Mouse (Mus musculus) hindbrain, embryonic 12.5 days (tissue): ENCODE data around the gene Galnt10. TPM values are rescaled to one million over a fixed set of nuclear protein-coding genes. Genes with fewer than 3 reads are reported as not detected.

ENCODE experiments used
- ATAC-seq: fragments of 200-750 bp; cut with Nextera tagmentation; 2 replicates; pipeline ENCODE4 v1.8.0; 2017; ENCODE audit warnings: moderate TSS enrichment; ENCODE audit not compliant: low FRiP score
- H3K27ac ChIP-seq: fragments of 300-500 bp; sonication (generic); 2 replicates; pipeline ENCODE4 v1.5.1; 2016; ENCODE audit warnings: mild to moderate bottlenecking
- H3K27me3 ChIP-seq: fragments of 300-500 bp; sonication (generic); 2 replicates; pipeline ENCODE4 v1.6.1; 2016; ENCODE audit warnings: mild to moderate bottlenecking
- H3K36me3 ChIP-seq: fragments of 300-500 bp; sonication (generic); 2 replicates; pipeline ENCODE4 v1.6.1; 2016; ENCODE audit warnings: mild to moderate bottlenecking
- H3K4me1 ChIP-seq: fragments of 300-500 bp; sonication (generic); 2 replicates; pipeline ENCODE4 v1.6.1; 2016
- H3K4me2 ChIP-seq: fragments of 300-500 bp; sonication (generic); replicated peaks from 2 replicates; pipeline ENCODE4 v1.6.1; 2016; ENCODE audit warnings: mild to moderate bottlenecking
- H3K4me3 ChIP-seq: fragments of 300-500 bp; sonication (generic); 2 replicates; pipeline ENCODE4 v1.5.1; 2016; ENCODE audit warnings: mild to moderate bottlenecking
- H3K9ac ChIP-seq: fragments of 300-500 bp; sonication (generic); 2 replicates; pipeline ENCODE4 v1.6.1; 2016; ENCODE audit warnings: mild to moderate bottlenecking, moderate library complexity
- H3K9me3 ChIP-seq: fragments of 300-500 bp; sonication (generic); replicated peaks from 2 replicates; pipeline ENCODE4 v1.6.1; 2016; ENCODE audit warnings: mild to moderate bottlenecking
- WGBS: fragments of 180-500 bp; shearing (Covaris S2); methylation state at CpG from one replicate; pipeline ENCODE4 v1.1.7; 2016; 5-methylcytosine and 5-hydroxymethylcytosine counted together
- polyA plus RNA-seq: library from polyadenylated mRNA; unstranded; fragments of >200 nt; fragmentation: Nextera tagmentation; extraction: Ambion mirVana; gene quantifications from 2 replicates; pipeline ENCODE4 v1.2.1, GENCODE M21; 2016

Galnt10 gene
- polyA plus RNA-seq, 1 experiment from 2014 or later: 31.4 TPM

DNA sequence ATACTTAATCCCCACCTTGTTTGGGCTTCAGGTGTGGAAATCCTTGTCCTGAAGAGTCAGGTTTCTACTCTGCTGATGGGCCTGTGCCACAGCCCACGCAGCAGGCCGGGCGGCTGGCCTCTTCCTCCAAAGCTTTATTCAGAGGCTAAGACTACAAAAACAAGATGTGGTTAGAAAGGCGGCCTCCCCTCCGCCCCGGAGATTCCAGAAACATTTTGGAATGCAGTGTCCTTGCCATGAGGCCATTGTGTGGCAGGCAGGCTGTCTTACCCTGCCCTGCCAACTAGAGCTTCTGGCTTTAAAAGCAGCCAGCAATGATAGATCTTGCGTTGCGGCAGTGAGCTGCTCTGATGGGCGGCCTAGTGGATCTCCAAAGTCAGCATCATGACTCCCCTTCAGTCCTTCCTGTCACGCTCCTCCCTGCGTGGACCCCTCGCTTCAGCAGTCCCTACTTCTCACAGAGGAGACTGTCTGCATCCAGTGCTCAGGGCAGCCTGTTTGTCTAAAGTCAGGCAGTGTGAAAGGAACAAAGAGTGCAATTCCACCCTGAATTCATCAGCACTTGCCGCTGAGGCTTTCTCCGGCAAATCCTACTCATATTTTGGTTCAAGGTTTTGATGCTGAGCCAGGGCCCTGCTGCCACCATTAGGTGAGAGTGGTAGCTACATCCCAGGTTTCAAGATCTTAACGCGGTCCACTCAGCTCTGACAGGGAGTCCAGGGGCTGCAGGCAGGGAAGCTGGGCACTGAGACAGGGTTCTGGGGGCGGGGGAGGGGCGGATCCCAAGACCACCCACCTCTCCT is 141.6 kb downstream of the Galnt10 start:
- H3K4me2 ChIP-seq: 0 out of 2 replicates have a peak overlapping the region, but pooled peaks have one; percentile 11
- 0 out of 2 replicates have a peak, but pooled peaks cover 6% of the 10 kb centered on the region for H3K36me3 ChIP-seq
- no peaks in the 10 kb centered on the region for H3K9me3 ChIP-seq
- peak; percentile 68; the same call in 1 of the 2 replicates for ATAC-seq
- no peak overlapping the region for H3K4me3 ChIP-seq
- no peaks in the 10 kb centered on the region for H3K27me3 ChIP-seq
- peaks cover 13% of the 10 kb centered on the region for H3K4me1 ChIP-seq
- no peak overlapping the region for H3K9ac ChIP-seq
- 22% methylated on average over 18 of the region's 18 CpGs for WGBS
- peak overlapping the region; percentile 68 for H3K27ac ChIP-seq

DNA sequence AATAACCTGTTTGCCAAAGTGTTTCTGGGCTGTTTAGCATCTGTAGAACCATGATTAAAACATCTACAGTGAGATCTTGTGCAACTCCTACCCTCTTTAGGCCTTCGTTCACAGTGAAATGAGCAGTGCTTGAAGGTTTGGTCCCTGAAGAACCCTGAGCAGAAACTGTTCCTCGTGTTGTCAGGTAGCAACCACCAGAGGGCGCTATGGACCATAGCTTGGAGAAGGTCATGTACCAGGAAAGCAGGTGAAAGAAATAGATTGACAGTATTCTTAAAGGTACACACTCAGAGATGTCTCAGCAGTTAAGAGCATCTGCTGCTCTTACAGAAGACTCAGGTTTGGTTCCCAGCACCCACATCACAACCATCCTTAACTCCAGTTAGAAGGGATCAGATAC is 142.7 kb downstream of the Galnt10 start:
- Histone ChIP-seq H3K4me3 (no peak overlapping the region), H3K4me1 (peaks cover 13% of the 10 kb centered on the region)

DNA sequence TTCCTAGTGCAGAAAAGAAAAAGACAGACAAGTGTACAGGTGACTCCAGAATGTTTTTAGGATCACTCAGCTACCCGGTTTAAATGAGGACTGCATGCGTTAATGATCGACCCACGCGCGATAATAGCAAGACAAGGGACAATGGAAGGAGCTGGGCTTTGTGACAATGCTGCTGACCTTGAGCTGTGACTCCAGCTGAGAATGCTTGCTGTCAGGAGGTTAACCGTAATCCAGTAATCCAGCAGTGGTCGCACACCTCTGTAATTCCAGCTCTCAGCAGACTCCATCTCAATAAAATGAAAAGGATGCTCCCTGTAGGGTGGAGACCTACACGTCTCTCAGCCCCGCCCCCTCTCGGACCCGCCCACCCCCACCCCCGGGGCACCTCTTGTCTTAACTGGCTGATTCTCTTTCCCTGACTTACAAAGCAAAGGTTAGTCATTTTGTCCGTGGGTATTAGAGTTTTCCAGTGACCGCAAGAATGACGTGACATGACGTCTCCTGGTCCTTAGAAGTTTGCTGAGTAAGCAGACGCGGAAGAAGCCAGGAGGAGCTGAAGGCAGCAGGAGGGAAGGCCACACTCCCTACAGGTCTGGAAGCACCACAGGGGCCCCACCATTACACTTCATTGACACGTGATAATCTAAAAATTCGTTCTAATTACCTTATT is 145.8 kb downstream of the Galnt10 start:
- WGBS: 24% methylated on average over 21 of the region's 21 CpGs
- no peak overlapping the region for H3K4me2 ChIP-seq
- H3K4me3 ChIP-seq: no peak overlapping the region
- no peak overlapping the region for H3K9ac ChIP-seq
- H3K9me3 ChIP-seq: no peaks in the 10 kb centered on the region
- H3K36me3 ChIP-seq: no peaks in the 10 kb centered on the region
- H3K27me3 ChIP-seq: no peaks in the 10 kb centered on the region
- H3K4me1 ChIP-seq: peaks cover 13% of the 10 kb centered on the region
- no peak for ATAC-seq
- no peak overlapping the region for H3K27ac ChIP-seq

More for the DNA sequence above, 142.7 kb downstream of the Galnt10 start:
- no peaks in the 10 kb centered on the region for H3K36me3 ChIP-seq
- H3K27ac ChIP-seq: no peak overlapping the region
- H3K9me3 ChIP-seq: no peaks in the 10 kb centered on the region
- no peaks in the 10 kb centered on the region for H3K27me3 ChIP-seq
- 35% methylated on average over 3 of the region's 3 CpGs for whole genome bisulfite sequencing
- no peak for ATAC-seq
- no peak overlapping the region for H3K9ac ChIP-seq
- no peak overlapping the region for H3K4me2 ChIP-seq

DNA sequence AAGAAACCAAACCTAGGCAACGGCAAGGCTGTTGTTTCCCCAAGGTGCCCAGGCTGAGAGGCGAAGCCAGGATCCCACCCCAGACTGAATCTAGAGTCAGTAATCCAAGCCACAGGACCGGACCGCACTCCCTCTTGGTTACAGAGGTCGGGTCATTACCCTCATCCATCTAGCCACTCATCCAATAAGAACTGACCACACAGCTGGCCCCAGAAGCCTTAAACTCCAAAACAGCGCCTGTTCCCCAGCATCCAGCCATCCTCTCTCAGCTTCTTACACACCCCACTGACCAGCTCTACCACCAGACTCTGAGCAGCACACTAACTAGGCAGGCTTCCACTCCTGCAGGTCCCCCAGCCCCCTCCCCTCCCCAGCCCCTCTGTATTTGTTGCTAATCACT is 149.8 kb downstream of the Galnt10 start:
- no peak overlapping the region for H3K4me2 ChIP-seq
- 50% methylated on average over 6 of the region's 6 CpGs for WGBS

DNA sequence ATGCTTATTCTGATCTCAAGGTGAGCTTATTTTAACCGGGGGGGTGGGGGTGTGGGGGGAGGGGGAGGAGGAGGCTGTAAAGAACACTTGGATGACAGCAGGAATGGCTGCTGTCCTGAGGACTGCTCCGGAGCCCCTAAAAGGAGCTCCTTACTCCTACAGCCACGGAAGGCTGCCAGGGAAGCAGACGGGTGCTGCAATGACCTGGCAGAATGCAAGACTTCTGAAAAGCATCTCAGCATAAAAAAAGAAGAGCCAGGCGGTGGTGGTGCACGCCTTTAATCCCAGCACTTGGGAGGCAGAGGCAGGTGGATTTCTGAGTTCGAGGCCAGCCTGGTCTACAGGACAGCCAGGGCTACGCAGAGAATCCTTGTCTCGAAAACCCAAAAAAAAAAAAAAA is 152.6 kb downstream of the Galnt10 start:
- H3K27me3 ChIP-seq: no peaks in the 10 kb centered on the region
- H3K4me1 ChIP-seq: peaks cover 15% of the 10 kb centered on the region
- H3K27ac ChIP-seq: no peak overlapping the region
- no peaks in the 10 kb centered on the region for H3K36me3 ChIP-seq
- H3K9ac ChIP-seq: no peak overlapping the region
- no peak overlapping the region for H3K4me2 ChIP-seq
- no peak overlapping the region for H3K4me3 ChIP-seq
- no peaks in the 10 kb centered on the region for H3K9me3 ChIP-seq
- WGBS: 79% methylated on average over 8 of the region's 9 CpGs
- ATAC-seq: no peak

More for the DNA sequence above, 149.8 kb downstream of the Galnt10 start:
- ATAC-seq: no peak
- Histone ChIP-seq H3K27ac (no peak overlapping the region), H3K9ac (no peak overlapping the region), H3K4me3 (no peak overlapping the region), H3K4me1 (peaks cover 1% of the 10 kb centered on the region), H3K9me3 (no peaks in the 10 kb centered on the region), H3K36me3 (no peaks in the 10 kb centered on the region), H3K27me3 (no peaks in the 10 kb centered on the region)

DNA sequence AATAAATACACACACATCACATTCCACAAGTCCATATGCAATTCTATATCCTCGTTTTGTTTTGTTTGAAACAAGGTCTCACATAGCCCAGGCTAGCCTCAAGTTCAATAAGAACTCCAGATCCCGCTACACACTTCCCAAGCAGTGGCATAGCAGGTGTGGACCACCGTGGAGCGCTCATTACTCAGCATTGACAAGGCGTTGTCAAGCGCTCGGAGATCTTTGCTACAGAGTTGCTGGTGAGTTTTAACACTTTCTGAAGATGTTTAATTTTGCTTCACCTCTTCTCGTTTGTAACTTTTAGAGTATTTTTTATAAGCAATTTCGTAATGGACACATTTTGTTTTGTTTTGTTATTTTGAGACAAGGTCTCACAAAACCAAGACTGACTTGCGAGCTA is 154.2 kb downstream of the Galnt10 start:
- Histone ChIP-seq H3K36me3 (no peaks in the 10 kb centered on the region), H3K4me1 (peaks cover 25% of the 10 kb centered on the region), H3K4me2 (no peak overlapping the region), H3K27ac (no peak overlapping the region), H3K27me3 (no peaks in the 10 kb centered on the region), H3K9me3 (no peaks in the 10 kb centered on the region), H3K9ac (no peak overlapping the region), H3K4me3 (no peak overlapping the region)
- 87% methylated on average over 10 of the region's 10 CpGs for WGBS
- ATAC-seq: no peak

DNA sequence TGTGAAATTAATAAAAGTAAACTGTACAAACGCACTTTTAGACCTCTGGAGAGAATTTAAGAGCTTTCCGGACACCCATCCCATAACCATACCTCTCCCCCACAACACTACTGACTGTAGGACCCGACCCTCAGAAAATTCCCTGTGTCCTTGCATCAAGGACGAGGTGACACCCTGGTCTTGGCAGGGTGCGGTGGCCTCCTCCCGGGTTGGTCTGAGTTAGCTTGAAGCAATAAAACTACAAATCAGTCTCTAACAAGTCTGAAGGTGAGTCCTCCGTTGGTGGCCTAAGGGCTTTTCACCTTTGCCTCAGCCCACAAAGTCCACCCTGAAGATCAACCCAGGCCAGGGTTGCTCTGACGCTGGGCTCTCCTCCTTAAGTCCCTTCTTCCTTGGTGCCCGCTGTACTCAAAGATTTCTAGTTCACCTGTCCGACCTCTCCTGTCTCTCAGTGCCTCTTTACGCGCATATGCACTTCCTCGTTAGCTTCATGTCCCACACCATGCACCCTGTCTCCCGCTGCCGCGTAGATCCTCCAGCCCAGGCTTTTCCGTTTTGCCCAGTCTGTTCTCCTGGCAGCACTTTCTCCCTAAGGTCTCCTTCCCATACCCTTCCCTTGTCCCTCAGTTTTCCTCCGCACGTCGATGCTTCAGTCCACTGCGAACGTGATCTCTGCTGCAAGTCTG is 155.2 kb downstream of the Galnt10 start:
- Histone ChIP-seq H3K9ac (peak overlapping the region; percentile 96), H3K4me2 (peak overlapping the region; percentile 97), H3K27me3 (no peaks in the 10 kb centered on the region), H3K27ac (peak overlapping the region; percentile 81; the same call in 1 of the 2 replicates), H3K4me3 (peak overlapping the region; percentile 93), H3K4me1 (peaks cover 26% of the 10 kb centered on the region), H3K36me3 (no peaks in the 10 kb centered on the region), H3K9me3 (no peaks in the 10 kb centered on the region)
- 14% methylated on average over 22 of the region's 22 CpGs for WGBS
- ATAC-seq: no peak

DNA sequence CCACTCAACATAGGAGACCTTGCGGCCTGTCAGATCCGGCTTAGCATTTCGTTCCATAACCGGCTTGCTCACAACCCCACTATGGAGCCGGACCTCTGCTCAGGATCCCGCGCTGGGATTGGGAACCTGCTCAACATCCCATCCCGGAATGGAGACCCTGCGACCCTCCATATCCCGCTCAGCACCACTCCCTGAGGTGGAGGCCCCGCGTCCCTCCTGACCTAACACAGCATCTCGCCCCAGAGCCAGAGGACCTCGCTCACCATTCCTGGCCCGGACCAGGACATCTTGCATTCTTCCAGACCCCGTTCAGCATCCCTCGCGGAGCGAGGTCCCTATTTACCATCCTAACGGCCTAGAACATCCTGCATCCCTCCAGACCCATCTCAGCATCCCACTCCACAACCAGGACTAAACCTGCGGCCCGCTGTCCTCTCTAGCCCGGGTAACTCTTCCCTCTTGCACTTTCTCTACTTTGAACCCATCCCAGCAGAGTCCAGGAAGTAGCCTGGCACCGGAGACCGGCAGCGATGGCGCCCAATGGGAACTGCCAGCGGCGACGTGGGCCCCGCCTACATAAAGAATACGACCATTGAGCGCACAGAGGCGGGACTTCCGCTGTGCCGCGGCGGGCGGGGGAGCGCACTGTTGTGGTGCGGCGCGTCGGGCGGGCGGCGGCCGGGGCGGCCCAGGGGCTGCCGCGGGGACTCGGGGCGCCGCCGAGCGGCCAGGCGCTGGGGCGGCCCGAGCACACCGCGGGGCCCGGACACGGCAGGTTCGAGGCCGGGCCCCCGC is 155.9 kb downstream of the Galnt10 start, which contains the start of gene Sap30l:
Gene Sap30l, plus strand, starts transcription at position 667 of the 795 bp plus-strand sequence.
- H3K4me1 ChIP-seq: peaks cover 29% of the 10 kb centered on the region
- peak within 1 kb of the TSS; percentile 93 for H3K4me3 ChIP-seq
- WGBS: 1% methylated on average over 64 of the region's 66 CpGs
- peak; percentile 96 for ATAC-seq
- no peaks in the 10 kb centered on the region for H3K9me3 ChIP-seq
- peak within 1 kb of the TSS; percentile 96 for H3K9ac ChIP-seq
- peak within 1 kb of the TSS; percentile 97 for H3K4me2 ChIP-seq
- no peaks in the 10 kb centered on the region for H3K27me3 ChIP-seq
- H3K27ac ChIP-seq: peak within 1 kb of the TSS; percentile 81
- H3K36me3 ChIP-seq: no peaks in the 10 kb centered on the region

DNA sequence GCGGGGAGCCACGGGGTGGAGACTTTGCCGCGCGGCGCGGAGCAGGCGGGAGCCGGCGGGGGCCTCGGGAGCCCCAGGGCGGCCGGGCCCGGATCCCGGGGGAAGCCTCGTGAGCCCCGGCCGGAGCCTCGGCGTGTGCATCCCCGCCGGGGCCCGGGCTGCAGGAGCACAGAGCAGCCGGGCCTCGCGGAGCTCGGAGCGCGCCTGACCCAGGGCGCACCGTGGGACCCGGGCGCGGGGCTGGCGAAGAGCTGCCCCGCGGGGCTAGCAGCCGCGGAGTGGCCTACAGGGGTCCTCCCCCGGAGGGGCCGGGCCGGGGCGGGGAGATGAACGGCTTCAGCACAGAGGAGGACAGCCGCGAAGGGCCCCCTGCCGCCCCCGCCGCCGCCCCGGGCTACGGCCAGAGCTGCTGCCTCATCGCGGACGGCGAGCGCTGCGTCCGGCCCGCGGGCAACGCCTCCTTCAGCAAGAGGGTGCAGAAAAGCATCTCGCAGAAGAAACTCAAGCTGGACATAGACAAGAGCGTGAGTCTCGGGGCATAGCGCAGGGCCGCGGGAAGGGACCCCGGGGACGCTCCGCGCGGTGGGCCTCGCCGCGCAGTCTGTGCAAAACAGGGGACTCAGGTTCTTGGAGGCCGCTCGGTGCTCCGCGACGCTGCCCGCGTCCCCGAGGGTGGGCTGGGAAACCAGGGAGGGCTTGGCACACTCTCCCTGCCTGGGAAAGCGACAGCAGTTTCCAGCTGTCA is 156.7 kb downstream of the Galnt10 start:
- H3K27ac ChIP-seq: peak overlapping the region; percentile 69

DNA sequence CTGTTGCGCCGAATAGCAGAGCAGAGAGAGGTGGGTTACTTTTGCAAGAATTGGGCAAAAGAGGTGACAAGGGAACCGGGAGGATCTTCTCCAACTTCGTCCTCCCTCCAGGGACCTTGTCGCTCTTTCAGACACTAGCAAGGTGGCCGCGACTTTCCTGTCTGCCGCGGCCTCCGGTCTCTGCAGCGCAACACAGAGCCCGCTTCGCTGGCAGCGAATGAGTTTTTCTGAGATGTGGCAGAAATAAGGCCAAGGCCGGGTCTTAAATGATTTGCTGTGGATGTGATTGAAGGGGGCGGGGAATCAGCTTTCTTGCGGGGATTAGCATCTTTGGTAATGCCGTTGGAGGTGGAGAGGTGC is 157.2 kb downstream of the Galnt10 start:
- peak overlapping the region; percentile 93 for H3K4me3 ChIP-seq
- no peaks in the 10 kb centered on the region for H3K9me3 ChIP-seq
- H3K4me1 ChIP-seq: peaks cover 32% of the 10 kb centered on the region
- no peak for ATAC-seq
- 0% methylated on average over 18 of the region's 18 CpGs for WGBS
- H3K36me3 ChIP-seq: peaks cover 2% of the 10 kb centered on the region; the same call in 1 of the 2 replicates
- peak overlapping the region; percentile 69; the same call in 1 of the 2 replicates for H3K27ac ChIP-seq
- peak overlapping the region; percentile 97 for H3K4me2 ChIP-seq
- no peaks in the 10 kb centered on the region for H3K27me3 ChIP-seq
- H3K9ac ChIP-seq: peak overlapping the region; percentile 96

More for the DNA sequence above, 156.7 kb downstream of the Galnt10 start:
- peak; percentile 80 for ATAC-seq
- Histone ChIP-seq H3K36me3 (no peaks in the 10 kb centered on the region), H3K9ac (peak overlapping the region; percentile 96), H3K4me3 (peak overlapping the region; percentile 93), H3K4me1 (peaks cover 32% of the 10 kb centered on the region), H3K4me2 (peak overlapping the region; percentile 97), H3K9me3 (no peaks in the 10 kb centered on the region), H3K27me3 (no peaks in the 10 kb centered on the region)
- WGBS: 1% methylated on average over 69 of the region's 85 CpGs

DNA sequence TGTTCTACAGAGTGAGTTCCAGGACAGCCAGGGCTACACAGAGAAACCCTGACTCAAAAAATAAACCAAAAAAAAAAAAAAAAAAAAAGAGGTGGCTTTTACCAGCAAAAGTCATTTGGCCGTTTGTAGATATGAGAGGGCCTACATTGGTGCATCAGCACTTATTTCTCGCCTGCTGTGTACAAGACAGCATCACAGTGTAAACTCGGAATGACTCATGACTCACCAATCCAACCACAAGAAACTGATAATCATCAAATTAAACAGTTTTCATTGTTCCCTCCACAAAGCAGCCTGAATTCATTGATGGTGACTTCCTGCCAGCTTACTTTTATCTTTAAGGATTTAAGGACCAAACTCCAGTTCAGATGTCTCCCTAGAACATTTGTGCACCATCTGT is 159.8 kb downstream of the Galnt10 start:
- H3K27ac ChIP-seq: no peak overlapping the region
- no peaks in the 10 kb centered on the region for H3K27me3 ChIP-seq
- peaks cover 22% of the 10 kb centered on the region for H3K36me3 ChIP-seq
- no peak overlapping the region for H3K4me3 ChIP-seq
- H3K4me2 ChIP-seq: no peak overlapping the region
- H3K4me1 ChIP-seq: peaks cover 31% of the 10 kb centered on the region
- no peak for ATAC-seq
- no peak overlapping the region for H3K9ac ChIP-seq
- no peaks in the 10 kb centered on the region for H3K9me3 ChIP-seq
- 80% methylated on average over 3 of the region's 3 CpGs for WGBS
